Mouse (Mus musculus) cerebellum, adult 2 months (tissue): Measurements from ENCODE around the gene Adat3.

Experiments
- CTCF ChIP-seq: fragments of 200-500 bp; IDR thresholded peaks from 2 replicates; pipeline ENCODE4 v1.5.1; 2011; ENCODE audit warnings: low read depth, mild to moderate bottlenecking, control low read depth, low read length, moderate library complexity, borderline replicate concordance; ENCODE audit not compliant: insufficient read depth
- POLR2A ChIP-seq: fragments of 200-500 bp; IDR thresholded peaks from 2 replicates; pipeline ENCODE4 v1.6.1; 2011; ENCODE audit warnings: low read length, control low read depth, borderline replicate concordance; ENCODE audit not compliant: insufficient read depth

- TF ChIP-seq CTCF (no peak), POLR2A (peak; percentile 35; the same call in 1 of the 2 replicates)
Measured at GRCm38 (mm10) chr10:80656130-80656862, 53.6 kb downstream of the Adat3 start.
